Mouse (Mus musculus) hindbrain, embryonic 16.5 days (tissue): Measurements from ENCODE around the gene Trmt6. TPM values are rescaled to one million over a fixed set of nuclear protein-coding genes. Genes with fewer than 3 reads are reported as not detected.

ENCODE experiments used
- ATAC-seq: fragments of 200-750 bp; cut with Nextera tagmentation; 2 replicates; pipeline ENCODE4 v1.8.0; 2017; ENCODE audit warnings: moderate TSS enrichment, moderate library complexity
- H3K27ac ChIP-seq: fragments of 300-500 bp; sonication (generic); 2 replicates; pipeline ENCODE4 v1.5.1; 2014; ENCODE audit warnings: low read depth, mild to moderate bottlenecking, control low read depth, low read length, moderate library complexity
- H3K27me3 ChIP-seq: fragments of 300-500 bp; sonication (generic); replicated peaks from 2 replicates; pipeline ENCODE4 v1.6.1; 2014; ENCODE audit warnings: low read length; ENCODE audit not compliant: control insufficient read depth, insufficient read depth
- H3K36me3 ChIP-seq: fragments of 300-500 bp; sonication (generic); 2 replicates; pipeline ENCODE4 v1.6.1; 2014; ENCODE audit warnings: mild to moderate bottlenecking, low read length, moderate library complexity, mixed read lengths; ENCODE audit not compliant: control insufficient read depth, insufficient read depth
- H3K4me1 ChIP-seq: fragments of 300-500 bp; sonication (generic); 2 replicates; pipeline ENCODE4 v1.6.1; 2014; ENCODE audit warnings: low read depth, low read length; ENCODE audit not compliant: control insufficient read depth, insufficient read depth
- H3K4me2 ChIP-seq: fragments of 300-500 bp; sonication (generic); 2 replicates; pipeline ENCODE4 v1.6.1; 2014; ENCODE audit warnings: mild to moderate bottlenecking, low read length, control low read depth, moderate library complexity
- H3K4me3 ChIP-seq: fragments of 300-500 bp; sonication (generic); 2 replicates; pipeline ENCODE4 v1.5.1; 2014; ENCODE audit warnings: mild to moderate bottlenecking, low read length, control low read depth, moderate library complexity
- H3K9ac ChIP-seq: fragments of 300-500 bp; sonication (generic); 2 replicates; pipeline ENCODE4 v1.6.1; 2014; ENCODE audit warnings: low read depth, mild to moderate bottlenecking, control low read depth, low read length, moderate library complexity
- H3K9me3 ChIP-seq: fragments of 300-500 bp; sonication (generic); 2 replicates; pipeline ENCODE4 v1.6.1; 2014; ENCODE audit warnings: mild to moderate bottlenecking, low read length, moderate library complexity; ENCODE audit not compliant: control insufficient read depth
- WGBS: fragments of 180-500 bp; shearing (Covaris S2); extraction: QIAGEN DNeasy Blood & Tissue Kit; methylation state at CpG from one replicate; pipeline ENCODE4 v1.1.7; 2014; 5-methylcytosine and 5-hydroxymethylcytosine counted together
- polyA plus RNA-seq: library from polyadenylated mRNA; unstranded; fragments of >200 nt; fragmentation: Nextera tagmentation; extraction: Ambion mirVana; gene quantifications from 2 replicates; pipeline ENCODE4 v1.2.1, GENCODE M21; 2015

The Trmt6 gene
- 17.7 and 19.8 TPM in 2 replicates for polyA plus RNA-seq

DNA sequence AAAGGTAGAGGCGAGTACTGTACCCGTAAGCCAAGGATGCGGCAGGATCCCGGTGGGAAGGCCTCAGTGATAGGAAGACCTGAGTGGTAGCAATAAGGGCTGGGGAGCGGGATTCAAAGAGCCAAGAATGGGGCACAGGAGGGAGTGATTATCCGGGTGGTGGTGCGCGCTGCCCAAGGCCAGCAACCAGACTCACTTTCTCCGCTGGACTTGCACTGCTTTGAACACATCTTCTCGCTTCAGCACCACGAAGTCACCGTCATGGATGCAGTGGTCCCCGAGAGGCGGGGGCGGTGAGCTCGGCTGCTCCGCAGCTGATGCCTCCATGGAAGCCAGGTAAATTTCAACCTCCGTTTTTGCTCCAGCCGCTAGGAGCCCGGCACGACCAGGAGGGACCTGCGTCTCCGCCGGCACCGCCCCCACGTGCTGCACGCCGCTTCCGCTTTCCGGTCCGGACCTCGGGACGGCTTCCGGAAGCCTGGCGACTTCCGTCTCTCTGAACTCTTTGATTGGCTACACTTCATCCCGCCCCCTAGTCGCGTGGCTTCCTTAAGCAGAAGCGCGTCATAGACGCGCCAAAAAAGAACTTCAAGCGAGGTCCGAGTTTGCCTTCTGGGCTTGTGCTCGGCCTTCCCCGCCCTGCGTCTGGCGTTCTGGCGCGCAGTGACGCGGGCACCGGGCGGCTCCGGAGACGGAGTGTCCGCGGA is at the start of gene Trmt6, which contains the start of gene Mcm8:
Trmt6 (minus strand) TSS at position 448 of the 707 bp plus-strand sequence.
Mcm8 (plus strand) TSS at position 534 of the 707 bp plus-strand sequence.
- under 1% methylated on average over 59 of the region's 59 CpGs for whole genome bisulfite sequencing
- Histone ChIP-seq H3K9me3 (no peaks in the 10 kb centered on the region), H3K4me3 (peak within 1 kb of the TSS; percentile 55), H3K4me2 (peak within 1 kb of the TSS; percentile 93), H3K9ac (peak within 1 kb of the TSS; percentile 79), H3K4me1 (peaks cover 16% of the 10 kb centered on the region), H3K27ac (peak within 1 kb of the TSS; percentile 59), H3K36me3 (0 out of 2 replicates have a peak, but pooled peaks cover 8% of the 10 kb centered on the region), H3K27me3 (no peaks in the 10 kb centered on the region)
- ATAC-seq, result peak; percentile 100

DNA sequence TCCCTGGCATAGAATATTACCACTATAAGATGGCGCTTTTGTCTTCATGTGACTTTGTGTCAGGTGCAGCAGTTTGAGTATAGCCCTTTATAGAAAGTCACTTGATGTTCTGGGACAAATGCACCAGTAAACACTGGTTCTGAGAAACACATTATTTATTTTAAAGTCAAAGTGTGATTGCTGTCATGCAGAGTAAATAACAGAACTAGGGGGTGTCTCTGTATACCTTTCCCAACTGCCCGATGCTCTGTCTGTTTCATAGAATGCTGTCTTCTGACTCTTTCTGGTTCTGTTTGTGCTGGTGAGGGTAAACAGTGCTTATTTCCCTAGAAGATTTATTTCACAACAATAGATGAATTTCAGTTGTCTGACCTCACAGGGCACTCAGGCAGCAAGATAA is 47.5 kb upstream of the Trmt6 start:
- WGBS, result 96% methylated on average over 2 of the region's 2 CpGs
- H3K4me2 ChIP-seq, result no peak overlapping the region
- H3K27me3 ChIP-seq, result no peaks in the 10 kb centered on the region
- H3K9ac ChIP-seq, result no peak overlapping the region
- H3K4me3 ChIP-seq, result no peak overlapping the region
- no peaks in the 10 kb centered on the region for H3K9me3 ChIP-seq
- H3K4me1 ChIP-seq, result no peaks in the 10 kb centered on the region
- ATAC-seq, result no peak
- H3K27ac ChIP-seq, result no peak overlapping the region
- H3K36me3 ChIP-seq, result peaks cover 6% of the 10 kb centered on the region

- no peak overlapping the region for H3K4me3 ChIP-seq
- H3K27me3 ChIP-seq, result no peaks in the 10 kb centered on the region
- ATAC-seq, result no peak
- 96% methylated on average over 2 of the region's 2 CpGs for WGBS
- H3K36me3 ChIP-seq, result no peaks in the 10 kb centered on the region
- H3K4me1 ChIP-seq, result no peaks in the 10 kb centered on the region
- no peak overlapping the region for H3K4me2 ChIP-seq
- H3K9me3 ChIP-seq, result no peaks in the 10 kb centered on the region
- H3K27ac ChIP-seq, result no peak overlapping the region
- no peak overlapping the region for H3K9ac ChIP-seq
Measured at GRCm38 (mm10) chr2:132861456-132861855, 45.6 kb upstream of the Trmt6 start.

- Histone ChIP-seq H3K27me3 (no peaks in the 10 kb centered on the region), H3K9me3 (no peaks in the 10 kb centered on the region), H3K4me1 (no peaks in the 10 kb centered on the region), H3K9ac (no peak overlapping the region), H3K4me2 (no peak overlapping the region), H3K27ac (no peak overlapping the region), H3K36me3 (no peaks in the 10 kb centered on the region), H3K4me3 (no peak overlapping the region)
- no peak for ATAC-seq
Measured at GRCm38 (mm10) chr2:132860435-132860834, 44.6 kb upstream of the Trmt6 start.

GRCm38 (mm10) chr2:132856333-132856732 is 40.5 kb upstream of the Trmt6 start:
- H3K27me3 ChIP-seq, result no peaks in the 10 kb centered on the region
- 79% methylated on average over 5 of the region's 5 CpGs for WGBS
- no peaks in the 10 kb centered on the region for H3K4me1 ChIP-seq
- H3K9ac ChIP-seq, result no peak overlapping the region
- no peak overlapping the region for H3K27ac ChIP-seq
- no peak for ATAC-seq
- no peak overlapping the region for H3K4me2 ChIP-seq
- no peak overlapping the region for H3K4me3 ChIP-seq
- no peaks in the 10 kb centered on the region for H3K36me3 ChIP-seq
- H3K9me3 ChIP-seq, result no peaks in the 10 kb centered on the region

GRCm38 (mm10) chr2:132853051-132853450 is 37.2 kb upstream of the Trmt6 start:
- Histone ChIP-seq H3K27ac (no peak overlapping the region), H3K36me3 (peaks cover 3% of the 10 kb centered on the region; the same call in 1 of the 2 replicates), H3K4me1 (peaks cover 9% of the 10 kb centered on the region), H3K4me3 (no peak overlapping the region), H3K4me2 (no peak overlapping the region), H3K9ac (no peak overlapping the region), H3K9me3 (no peaks in the 10 kb centered on the region), H3K27me3 (no peaks in the 10 kb centered on the region)
- 100% methylated on average over 1 of the region's 1 CpGs for WGBS
- no peak for ATAC-seq

DNA sequence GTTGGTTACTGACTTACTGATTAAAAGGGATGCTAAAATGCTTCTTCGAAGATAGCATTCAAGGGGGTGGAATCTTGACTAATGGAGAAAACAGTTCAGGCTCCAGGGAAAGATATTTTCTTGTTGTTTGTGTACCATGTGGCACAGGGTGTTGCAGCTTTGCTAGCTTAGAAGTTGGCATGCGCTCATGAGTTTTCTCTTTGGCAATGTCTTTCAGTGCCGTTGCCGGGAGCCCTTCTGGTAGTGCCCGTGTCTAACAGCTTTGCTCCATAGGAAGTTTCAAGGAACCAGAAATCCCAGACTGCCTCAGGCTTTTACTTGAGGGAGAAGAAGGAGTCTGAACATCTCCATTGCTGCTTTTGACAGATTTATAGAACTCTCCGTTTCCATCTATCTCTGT is 33.3 kb upstream of the Trmt6 start:
- Histone ChIP-seq H3K27ac (no peak overlapping the region), H3K4me2 (no peak overlapping the region), H3K9ac (no peak overlapping the region), H3K9me3 (no peaks in the 10 kb centered on the region), H3K27me3 (no peaks in the 10 kb centered on the region), H3K4me1 (peaks cover 19% of the 10 kb centered on the region), H3K36me3 (peaks cover 3% of the 10 kb centered on the region; the same call in 1 of the 2 replicates), H3K4me3 (no peak overlapping the region)
- WGBS, result 72% methylated on average over 6 of the region's 6 CpGs
- ATAC-seq, result no peak

DNA sequence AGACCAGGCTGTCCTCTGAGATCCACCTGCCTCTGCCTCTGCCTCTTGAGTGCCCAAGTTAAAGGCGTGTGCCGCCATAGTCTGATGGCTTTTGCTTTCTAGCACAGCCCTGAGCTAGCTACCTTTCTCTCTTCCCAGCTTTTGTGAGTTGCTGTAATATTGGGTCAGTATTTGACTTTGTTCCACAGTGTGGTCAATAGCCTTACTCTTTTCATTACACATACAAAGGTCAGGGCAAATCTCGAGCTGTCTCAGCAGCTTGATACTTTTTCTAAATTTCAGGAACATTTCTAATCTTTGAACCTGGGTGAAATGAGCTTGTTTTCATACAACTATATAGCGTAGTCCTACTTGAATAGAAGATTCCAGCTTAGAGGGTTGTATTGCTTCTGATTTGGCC is 32.5 kb upstream of the Trmt6 start:
- ATAC-seq, result no peak
- H3K4me3 ChIP-seq, result no peak overlapping the region

GRCm38 (mm10) chr2:132847581-132847980 is 31.7 kb upstream of the Trmt6 start:
- Histone ChIP-seq H3K4me1 (peaks cover 19% of the 10 kb centered on the region), H3K36me3 (peaks cover 3% of the 10 kb centered on the region), H3K4me3 (peak overlapping the region; percentile 98), H3K9ac (peak overlapping the region; percentile 93), H3K4me2 (peak overlapping the region; percentile 70), H3K27me3 (no peaks in the 10 kb centered on the region), H3K9me3 (no peaks in the 10 kb centered on the region), H3K27ac (no peak overlapping the region)
- WGBS, result 39% methylated on average over 7 of the region's 7 CpGs
- ATAC-seq, result no peak

More for the DNA sequence above, 32.5 kb upstream of the Trmt6 start:
- H3K27ac ChIP-seq, result no peak overlapping the region
- no peaks in the 10 kb centered on the region for H3K9me3 ChIP-seq
- no peaks in the 10 kb centered on the region for H3K27me3 ChIP-seq
- H3K4me1 ChIP-seq, result peaks cover 19% of the 10 kb centered on the region
- WGBS, result 94% methylated on average over 4 of the region's 4 CpGs
- no peak overlapping the region for H3K9ac ChIP-seq
- peaks cover 3% of the 10 kb centered on the region; the same call in 1 of the 2 replicates for H3K36me3 ChIP-seq
- peak overlapping the region; percentile 70; the same call in 1 of the 2 replicates for H3K4me2 ChIP-seq
